Mouse (Mus musculus) ES-E14 (cell line): ENCODE data around the gene Klhl23.
"Not testable (repeated sequence)": the region's sequence is repeated elsewhere in the genome, so short reads cannot be mapped to it uniquely, and the experiment has no call there.

Experiments
- CHD2 ChIP-seq: IDR thresholded peaks from 2 replicates; pipeline ENCODE4 v1.6.1; 2014; ENCODE audit warnings: mild to moderate bottlenecking, low read depth, low read length, inconsistent platforms
- HCFC1 ChIP-seq: IDR thresholded peaks from 2 replicates; pipeline ENCODE4 v1.6.1; 2012; ENCODE audit warnings: low read length, inconsistent platforms, borderline replicate concordance; ENCODE audit not compliant: insufficient read depth
- ZC3H11A ChIP-seq: IDR thresholded peaks from 2 replicates; pipeline ENCODE4 v1.6.1; 2012; ENCODE audit warnings: low read depth, mild to moderate bottlenecking, inconsistent platforms, low read length, borderline replicate concordance

DNA sequence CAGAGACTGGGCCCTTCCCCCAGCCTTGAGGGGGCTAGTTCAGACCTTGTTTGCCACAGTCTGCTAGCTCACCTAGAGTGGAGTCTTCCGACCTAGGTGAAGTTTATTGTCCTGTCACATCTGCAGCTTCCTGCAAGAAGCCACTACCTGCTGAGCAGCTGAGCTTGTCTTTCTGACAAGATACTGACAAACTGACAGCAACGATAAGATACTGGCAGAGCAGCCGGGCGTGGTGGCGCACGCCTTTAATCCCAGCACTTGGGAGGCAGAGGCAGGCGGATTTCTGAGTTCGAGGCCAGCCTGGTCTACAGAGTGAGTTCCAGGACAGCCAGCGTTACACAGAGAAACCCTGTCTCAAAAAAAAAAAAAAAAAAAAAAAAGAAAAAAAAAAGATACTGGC is 17.1 kb upstream of the Klhl23 start:
- not testable (repeated sequence) for TF ChIP-seq CHD2, ZC3H11A, HCFC1
